Mouse (Mus musculus): ENCODE measurements at regions not wholly inside any gene's neighbourhood (a gene's known extent, or its start where the extent isn't known, plus 50 kb on each side); places are given as distances from the start of the nearest gene placed in this dataset.
A peak's percentile ranks its signal among the peaks of the same experiment; 100 is the strongest.

GRCm38 (mm10) chr3:58203806-58204205, 210.7 kb upstream of the Tsc22d2 start:
- 84% methylated on average over 2 of the region's 2 CpGs for WGBS
- H3K9me3 ChIP-seq (replicated peaks; ENCODE audit: control insufficient read depth, low read length, poor library complexity, severe bottlenecking), result peaks cover 5% of the 10 kb centered on the region; the same call in 1 of the 2 replicates
- ATAC-seq, result no peak
- H3K27ac ChIP-seq (ENCODE audit: low read length), result no peak overlapping the region
- no peaks in the 10 kb centered on the region for H3K36me3 ChIP-seq (ENCODE audit: control insufficient read depth, insufficient read depth, low read length)
- H3K9ac ChIP-seq (ENCODE audit: low read depth, low read length), result no peak overlapping the region
- H3K4me3 ChIP-seq (ENCODE audit: low read depth, low read length), result no peak overlapping the region
- no peaks in the 10 kb centered on the region for H3K27me3 ChIP-seq (ENCODE audit: control insufficient read depth, insufficient read depth, low read depth, low read length)
- H3K4me2 ChIP-seq (ENCODE audit: low read length), result no peak overlapping the region
- H3K4me1 ChIP-seq (ENCODE audit: control insufficient read depth, insufficient read depth, low read length), result no peaks in the 10 kb centered on the region

- no peaks in the 10 kb centered on the region for H3K4me1 ChIP-seq (ENCODE audit: control insufficient read depth, insufficient read depth, low read length)
- H3K9me3 ChIP-seq (replicated peaks; ENCODE audit: control insufficient read depth, low read length, poor library complexity, severe bottlenecking), result no peaks in the 10 kb centered on the region
- H3K4me2 ChIP-seq (ENCODE audit: low read length), result no peak overlapping the region
- ATAC-seq, result no peak
- no peak overlapping the region for H3K4me3 ChIP-seq (ENCODE audit: low read depth, low read length)
- no peak overlapping the region for H3K27ac ChIP-seq (ENCODE audit: low read length)
- no peaks in the 10 kb centered on the region for H3K36me3 ChIP-seq (ENCODE audit: control insufficient read depth, insufficient read depth, low read length)
- 96% methylated on average over 2 of the region's 2 CpGs for WGBS
- H3K27me3 ChIP-seq (ENCODE audit: control insufficient read depth, insufficient read depth, low read depth, low read length), result no peaks in the 10 kb centered on the region
- H3K9ac ChIP-seq (ENCODE audit: low read depth, low read length), result no peak overlapping the region
These were observed 209.0 kb upstream of the Tsc22d2 start for GRCm38 (mm10) chr3:58205526-58205925.

- WGBS, result 64% methylated on average over 5 of the region's 5 CpGs
- Histone ChIP-seq H3K36me3 (ENCODE audit: control insufficient read depth, insufficient read depth, low read length) (no peaks in the 10 kb centered on the region), H3K4me1 (ENCODE audit: control insufficient read depth, insufficient read depth, low read length) (no peaks in the 10 kb centered on the region), H3K9me3 (replicated peaks; ENCODE audit: control insufficient read depth, low read length, poor library complexity, severe bottlenecking) (no peaks in the 10 kb centered on the region), H3K9ac (ENCODE audit: low read depth, low read length) (no peak overlapping the region), H3K4me3 (ENCODE audit: low read depth, low read length) (no peak overlapping the region), H3K27me3 (ENCODE audit: control insufficient read depth, insufficient read depth, low read depth, low read length) (no peaks in the 10 kb centered on the region), H3K27ac (ENCODE audit: low read length) (no peak overlapping the region), H3K4me2 (ENCODE audit: low read length) (no peak overlapping the region)
- no peak for ATAC-seq
These were observed 207.6 kb upstream of the Tsc22d2 start for GRCm38 (mm10) chr3:58206776-58207398.

- Histone ChIP-seq H3K4me1 (ENCODE audit: control insufficient read depth, insufficient read depth, low read length) (no peaks in the 10 kb centered on the region), H3K9ac (ENCODE audit: low read depth, low read length) (no peak overlapping the region), H3K4me2 (ENCODE audit: low read length) (no peak overlapping the region), H3K36me3 (ENCODE audit: control insufficient read depth, insufficient read depth, low read length) (no peaks in the 10 kb centered on the region), H3K27me3 (ENCODE audit: control insufficient read depth, insufficient read depth, low read depth, low read length) (no peaks in the 10 kb centered on the region), H3K4me3 (ENCODE audit: low read depth, low read length) (no peak overlapping the region), H3K9me3 (replicated peaks; ENCODE audit: control insufficient read depth, low read length, poor library complexity, severe bottlenecking) (no peaks in the 10 kb centered on the region), H3K27ac (ENCODE audit: low read length) (no peak overlapping the region)
- WGBS, result 41% methylated on average over 3 of the region's 3 CpGs
- ATAC-seq, result no peak
These were observed 203.5 kb upstream of the Tsc22d2 start for GRCm38 (mm10) chr3:58211016-58211415.

GRCm38 (mm10) chr3:58224696-58225095, 189.8 kb upstream of the Tsc22d2 start:
- H3K27ac ChIP-seq (ENCODE audit: low read length), result no peak overlapping the region
- no peak overlapping the region for H3K4me3 ChIP-seq (ENCODE audit: low read depth, low read length)
- H3K27me3 ChIP-seq (ENCODE audit: control insufficient read depth, insufficient read depth, low read depth, low read length), result no peaks in the 10 kb centered on the region
- no peaks in the 10 kb centered on the region for H3K9me3 ChIP-seq (replicated peaks; ENCODE audit: control insufficient read depth, low read length, poor library complexity, severe bottlenecking)
- WGBS, result 78% methylated on average over 2 of the region's 2 CpGs
- H3K4me1 ChIP-seq (ENCODE audit: control insufficient read depth, insufficient read depth, low read length), result no peaks in the 10 kb centered on the region
- no peak overlapping the region for H3K9ac ChIP-seq (ENCODE audit: low read depth, low read length)
- ATAC-seq, result no peak
- H3K4me2 ChIP-seq (ENCODE audit: low read length), result no peak overlapping the region
- no peaks in the 10 kb centered on the region for H3K36me3 ChIP-seq (ENCODE audit: control insufficient read depth, insufficient read depth, low read length)

DNA sequence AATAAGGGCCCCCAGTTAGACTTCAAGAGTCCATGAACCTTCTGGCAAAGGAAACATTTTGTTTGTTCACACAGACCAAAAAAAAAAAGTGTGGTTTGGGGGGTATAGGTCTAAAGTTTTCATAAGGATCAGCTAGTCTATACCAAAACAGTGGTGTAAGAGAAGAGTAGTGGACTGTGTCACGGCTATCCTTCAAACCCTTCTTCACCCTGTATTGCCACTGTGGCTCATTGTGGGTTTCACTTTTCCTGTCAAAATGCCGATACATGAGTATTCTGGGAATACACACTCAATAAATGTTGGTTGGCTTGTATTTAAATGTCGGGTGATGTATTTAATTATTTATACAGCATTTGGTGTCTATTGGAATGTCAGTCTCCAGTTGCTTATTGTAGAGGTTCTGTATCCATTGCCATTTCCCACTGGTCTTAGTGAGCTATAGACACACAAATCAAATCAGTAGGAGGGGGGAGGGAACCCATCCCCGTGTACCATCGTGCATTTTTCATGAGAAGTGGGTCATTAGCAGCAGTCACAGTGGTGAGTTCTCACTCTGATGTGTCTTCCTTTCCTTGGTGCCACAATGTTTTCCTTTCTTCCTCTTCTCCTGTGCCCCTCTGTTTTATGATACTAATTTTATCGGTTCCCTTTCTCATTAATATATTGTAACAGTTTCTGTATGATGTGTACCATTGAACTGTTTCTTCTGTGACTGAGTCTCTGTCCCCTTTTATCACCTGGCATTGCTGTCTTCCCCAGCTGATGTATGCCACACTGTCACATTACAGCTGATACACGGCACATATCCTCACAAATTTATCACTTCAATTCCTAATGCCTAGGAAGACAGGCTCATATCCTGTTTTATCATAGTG, 187.8 kb upstream of the Tsc22d2 start:
- WGBS, result 69% methylated on average over 7 of the region's 7 CpGs
- Histone ChIP-seq H3K9ac (ENCODE audit: low read depth, low read length) (no peak overlapping the region), H3K9me3 (replicated peaks; ENCODE audit: control insufficient read depth, low read length, poor library complexity, severe bottlenecking) (no peaks in the 10 kb centered on the region), H3K27ac (ENCODE audit: low read length) (no peak overlapping the region), H3K36me3 (ENCODE audit: control insufficient read depth, insufficient read depth, low read length) (no peaks in the 10 kb centered on the region), H3K4me1 (ENCODE audit: control insufficient read depth, insufficient read depth, low read length) (no peaks in the 10 kb centered on the region), H3K4me3 (ENCODE audit: low read depth, low read length) (no peak overlapping the region), H3K27me3 (ENCODE audit: control insufficient read depth, insufficient read depth, low read depth, low read length) (no peaks in the 10 kb centered on the region), H3K4me2 (ENCODE audit: low read length) (no peak overlapping the region)
- ATAC-seq, result peak; percentile 62

DNA sequence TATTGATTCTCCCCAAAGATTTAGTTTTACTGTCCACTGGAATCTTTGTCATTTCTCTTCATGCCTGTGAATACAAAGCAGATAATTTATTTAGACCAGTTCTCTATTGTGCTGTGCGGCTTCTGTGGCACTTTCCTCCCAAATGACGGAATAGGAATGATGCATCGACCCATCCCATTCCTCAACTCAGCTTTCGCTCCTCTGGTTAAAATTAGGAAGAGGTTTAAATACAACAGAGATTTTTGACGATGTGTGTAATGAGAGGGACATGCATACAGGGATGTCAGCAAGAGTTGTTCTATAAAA, 187.2 kb upstream of the Tsc22d2 start:
- no peak overlapping the region for H3K4me3 ChIP-seq (ENCODE audit: low read depth, low read length)
- 72% methylated on average over 5 of the region's 5 CpGs for WGBS
- no peak overlapping the region for H3K27ac ChIP-seq (ENCODE audit: low read length)
- H3K27me3 ChIP-seq (ENCODE audit: control insufficient read depth, insufficient read depth, low read depth, low read length), result no peaks in the 10 kb centered on the region
- H3K4me2 ChIP-seq (ENCODE audit: low read length), result no peak overlapping the region
- H3K4me1 ChIP-seq (ENCODE audit: control insufficient read depth, insufficient read depth, low read length), result no peaks in the 10 kb centered on the region
- 0 out of 2 replicates have a peak, but pooled peaks have one; percentile 45 for ATAC-seq
- H3K9ac ChIP-seq (ENCODE audit: low read depth, low read length), result no peak overlapping the region
- no peaks in the 10 kb centered on the region for H3K9me3 ChIP-seq (replicated peaks; ENCODE audit: control insufficient read depth, low read length, poor library complexity, severe bottlenecking)
- H3K36me3 ChIP-seq (ENCODE audit: control insufficient read depth, insufficient read depth, low read length), result no peaks in the 10 kb centered on the region

GRCm38 (mm10) chr3:58228189-58228588, 186.3 kb upstream of the Tsc22d2 start:
- no peaks in the 10 kb centered on the region for H3K4me1 ChIP-seq (ENCODE audit: control insufficient read depth, insufficient read depth, low read length)
- 69% methylated on average over 3 of the region's 3 CpGs for WGBS
- H3K4me2 ChIP-seq (ENCODE audit: low read length), result no peak overlapping the region
- H3K9me3 ChIP-seq (replicated peaks; ENCODE audit: control insufficient read depth, low read length, poor library complexity, severe bottlenecking), result no peaks in the 10 kb centered on the region
- H3K27me3 ChIP-seq (ENCODE audit: control insufficient read depth, insufficient read depth, low read depth, low read length), result no peaks in the 10 kb centered on the region
- no peak overlapping the region for H3K9ac ChIP-seq (ENCODE audit: low read depth, low read length)
- no peaks in the 10 kb centered on the region for H3K36me3 ChIP-seq (ENCODE audit: control insufficient read depth, insufficient read depth, low read length)
- ATAC-seq, result no peak
- no peak overlapping the region for H3K4me3 ChIP-seq (ENCODE audit: low read depth, low read length)
- no peak overlapping the region for H3K27ac ChIP-seq (ENCODE audit: low read length)

DNA sequence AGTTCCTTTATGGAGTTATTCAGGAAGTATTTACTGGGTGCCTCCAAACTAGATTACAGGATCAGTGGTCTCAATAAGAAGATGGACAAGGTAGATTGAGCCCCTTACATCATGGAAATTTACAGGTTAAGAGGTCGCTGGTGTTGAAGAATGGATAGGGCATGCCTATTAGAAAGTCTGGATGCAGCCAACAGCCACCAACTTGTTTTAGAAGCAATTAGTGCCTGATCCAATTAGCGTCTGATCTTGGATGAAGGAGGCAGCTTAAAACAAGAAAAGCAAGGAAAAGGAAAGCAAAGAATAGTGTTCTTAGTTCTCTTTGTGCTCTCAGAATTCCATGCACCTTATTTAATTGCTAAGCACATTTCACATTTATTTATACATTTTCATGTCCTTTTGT, 182.8 kb upstream of the Tsc22d2 start:
- no peaks in the 10 kb centered on the region for H3K27me3 ChIP-seq (ENCODE audit: control insufficient read depth, insufficient read depth, low read depth, low read length)
- WGBS, result 62% methylated on average over 2 of the region's 2 CpGs
- no peak for ATAC-seq

More for the DNA sequence above, 182.8 kb upstream of the Tsc22d2 start:
- Histone ChIP-seq H3K9ac (ENCODE audit: low read depth, low read length) (no peak overlapping the region), H3K36me3 (ENCODE audit: control insufficient read depth, insufficient read depth, low read length) (no peaks in the 10 kb centered on the region), H3K27ac (ENCODE audit: low read length) (no peak overlapping the region), H3K9me3 (replicated peaks; ENCODE audit: control insufficient read depth, low read length, poor library complexity, severe bottlenecking) (no peaks in the 10 kb centered on the region), H3K4me3 (ENCODE audit: low read depth, low read length) (no peak overlapping the region), H3K4me2 (ENCODE audit: low read length) (no peak overlapping the region), H3K4me1 (ENCODE audit: control insufficient read depth, insufficient read depth, low read length) (no peaks in the 10 kb centered on the region)
